Mouse (Mus musculus): ENCODE data around the gene P2ry12.

GRCm38 (mm10) chr3:59169921-59170627, 92.6 kb downstream of the P2ry12 start:
- TF ChIP-seq POLR2A (IDR thresholded peaks at IDR 0.05; ENCODE audit: borderline replicate concordance, low read depth, low read length) (no peak), CTCF (IDR thresholded peaks at IDR 0.05; ENCODE audit: low read depth, low read length) (no peak)

Measured in bone marrow macrophage, adult 2 months (primary cell).